Mouse (Mus musculus): Measurements from ENCODE around the gene Sprr2a2.
"Not testable (repeated sequence)": the region's sequence is repeated elsewhere in the genome, so short reads cannot be mapped to it uniquely, and the experiment has no call there.

DNA sequence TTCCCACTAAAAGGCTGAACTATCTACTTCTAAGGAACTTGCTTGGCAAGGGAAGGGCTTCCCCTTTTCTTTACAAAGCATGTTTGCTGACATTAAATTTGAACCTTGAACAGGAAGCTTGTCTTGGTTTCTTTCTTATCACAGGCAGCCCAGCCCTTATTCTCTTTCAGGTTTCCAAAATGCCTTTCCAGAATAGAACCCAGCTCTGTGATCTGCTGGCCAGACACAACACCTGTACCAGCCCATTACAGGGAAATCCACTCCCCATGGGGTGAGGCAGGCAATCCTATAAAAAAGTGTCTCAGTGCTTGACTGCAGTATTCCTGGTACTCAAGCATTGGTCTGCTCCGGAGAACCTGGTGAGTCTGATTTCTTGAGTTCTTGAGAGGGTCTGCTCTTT is 69.4 kb downstream of the Sprr2a2 start, which contains the start of gene Sprr2a3:
- TF ChIP-seq POLR2A (IDR thresholded peaks at IDR 0.05; ENCODE audit: low read depth, low read length); MXI1 (IDR thresholded peaks at IDR 0.05; ENCODE audit: low read depth, low read length); MAX (IDR thresholded peaks at IDR 0.05; ENCODE audit: low read length); EP300 (IDR thresholded peaks at IDR 0.05; ENCODE audit: low read length); CTCF (conservative IDR thresholded peaks at IDR 0.05 in 1 of 2, IDR thresholded peaks at IDR 0.05 in 1 of 2; ENCODE audit: low read depth in 2 of 2, low read length in 2 of 2); CHD1 (IDR thresholded peaks at IDR 0.05; ENCODE audit: low read depth, low read length); HCFC1 (IDR thresholded peaks at IDR 0.05; ENCODE audit: low read depth, low read length); ZC3H11A (IDR thresholded peaks at IDR 0.05; ENCODE audit: low read depth, low read length); JUND (conservative IDR thresholded peaks at IDR 0.05; ENCODE audit: low read depth, low read length); GABPA (IDR thresholded peaks at IDR 0.05; ENCODE audit: insufficient replicate concordance, low read depth, low read length); MAZ (IDR thresholded peaks at IDR 0.05; ENCODE audit: low read depth, low read length); SMC3 (IDR thresholded peaks at IDR 0.05; ENCODE audit: low read depth, low read length); ZKSCAN1 (IDR thresholded peaks at IDR 0.05; ENCODE audit: borderline replicate concordance, low read depth, low read length); ETS1 (conservative IDR thresholded peaks at IDR 0.05; ENCODE audit: low read depth, low read length): not testable (repeated sequence)
